Mouse (Mus musculus): ENCODE results near the gene Smtn. TPM values are rescaled to one million over a fixed set of nuclear protein-coding genes. Genes with fewer than 3 reads are reported as not detected.

Smtn gene
- 17.0 and 18.6 TPM in 2 replicates for polyA plus RNA-seq (2015; fragmentation: Nextera tagmentation; extraction: Ambion mirVana)

DNA sequence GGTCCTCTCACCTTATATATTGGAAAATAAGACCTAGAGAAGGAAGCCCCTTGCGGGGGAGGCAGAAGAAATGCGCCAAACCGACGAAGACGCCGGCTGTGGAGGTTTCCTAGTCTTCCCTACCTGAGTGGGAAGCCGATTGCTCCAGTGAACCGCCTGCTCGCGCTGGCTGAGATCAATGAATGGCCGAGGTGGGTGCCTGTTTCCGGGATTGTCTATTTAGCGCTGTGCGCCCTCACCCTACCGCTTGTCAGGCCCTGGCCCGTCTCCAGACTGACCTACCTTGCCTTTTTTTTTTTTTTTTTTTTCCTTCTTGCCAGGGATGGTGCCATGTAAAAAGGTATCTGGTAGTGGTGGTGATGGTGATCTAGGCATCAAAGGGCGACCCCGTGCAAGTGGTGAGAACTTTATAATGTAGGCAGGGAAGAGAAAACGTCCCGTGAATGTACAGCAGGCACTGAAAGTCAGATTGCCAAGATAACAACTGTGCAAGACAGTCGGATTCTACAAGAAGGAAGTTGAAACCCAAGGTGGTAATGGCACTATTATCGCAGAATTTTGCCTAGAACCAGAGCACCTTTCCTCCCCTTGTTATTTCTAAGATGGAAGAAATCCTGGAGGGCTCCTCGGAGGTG, at the start of gene Smtn:
Smtn (minus strand) TSS at position 162 of the 635 bp plus-strand sequence.

DNA sequence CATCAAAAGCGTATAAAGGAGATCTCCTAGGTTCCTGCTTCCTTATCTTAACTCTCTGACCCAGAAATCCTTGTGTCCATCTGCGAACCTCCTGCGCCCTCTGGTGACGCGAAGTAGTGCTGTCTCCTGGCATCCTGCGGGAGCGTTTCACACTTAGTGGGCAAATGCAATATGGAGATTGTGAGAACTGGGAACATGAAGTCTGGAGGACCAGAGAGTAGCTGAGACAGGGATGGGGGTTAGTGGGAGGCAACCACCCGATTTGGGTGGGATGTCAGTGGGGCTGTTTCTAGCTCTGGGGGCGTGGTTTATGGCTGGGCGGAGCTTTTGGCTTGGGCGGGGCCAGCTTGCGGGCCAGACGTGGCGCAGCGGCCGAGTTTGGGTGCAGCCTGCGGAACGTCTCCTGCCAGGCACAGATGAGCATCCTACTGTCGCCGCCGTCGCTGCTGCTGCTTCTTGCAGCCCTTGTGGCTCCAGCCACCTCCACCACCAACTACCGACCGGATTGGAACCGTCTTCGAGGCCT, 25.8 kb downstream of the Smtn start, which contains the start of gene Selenom:
Selenom (plus strand) TSS at position 156 of the 526 bp plus-strand sequence.

DNA sequence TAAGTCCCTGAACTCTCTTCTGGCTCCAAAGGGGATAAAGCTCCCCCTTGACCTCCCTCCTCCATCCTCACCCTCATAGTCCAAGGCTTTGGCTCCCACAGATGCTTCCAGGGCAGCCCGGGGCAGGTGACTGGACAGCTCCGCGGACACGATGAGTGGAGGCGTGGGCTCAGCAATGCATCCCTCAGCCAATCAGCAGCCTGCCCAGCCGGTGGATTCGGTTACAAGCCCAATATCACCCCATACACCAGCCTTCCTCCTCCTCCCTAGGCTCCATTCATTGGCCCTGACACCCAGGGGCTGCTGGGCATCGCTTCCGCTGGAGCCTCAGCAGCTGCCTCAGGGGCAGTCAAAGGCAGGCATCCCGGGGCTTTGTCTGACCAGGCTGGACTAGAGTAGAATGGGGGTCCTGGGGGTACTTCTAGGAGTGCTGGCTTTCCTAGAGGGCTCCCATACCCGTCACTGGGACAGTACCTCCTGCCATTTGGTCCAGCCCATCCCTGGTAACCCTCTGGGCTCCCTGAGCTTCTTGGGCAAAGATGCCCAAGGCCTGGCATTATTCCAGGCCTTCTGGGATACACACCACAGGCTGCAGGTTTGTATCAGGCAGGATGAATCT, 52.4 kb downstream of the Smtn start, which contains the start of gene Pla2g3:
Pla2g3 (plus strand) TSS at position 333 of the 619 bp plus-strand sequence.

Other genes starting within 250 kb of the Smtn start
- gene Pik3ip1, start 210.2 kb downstream of the Smtn start, polyA plus RNA-seq (2015; fragmentation: Nextera tagmentation; extraction: Ambion mirVana) = 8.5 and 9.0 TPM in 2 replicates
- gene Limk2, start 131.4 kb downstream of the Smtn start, polyA plus RNA-seq (2015; fragmentation: Nextera tagmentation; extraction: Ambion mirVana) = 23.6 and 26.8 TPM in 2 replicates
- 6.1 and 9.4 TPM in 2 replicates for gene Rnf185, start 88.2 kb downstream of the Smtn start, polyA plus RNA-seq (2015; fragmentation: Nextera tagmentation; extraction: Ambion mirVana)
- gene Pla2g3, start 52.3 kb downstream of the Smtn start, polyA plus RNA-seq (2015; fragmentation: Nextera tagmentation; extraction: Ambion mirVana) = 0.22 TPM in 2 replicates
- gene Inpp5j, start 35.8 kb downstream of the Smtn start, polyA plus RNA-seq (2015; fragmentation: Nextera tagmentation; extraction: Ambion mirVana) = 1.5 and 2.2 TPM in 2 replicates
- 40.3 and 50.7 TPM in 2 replicates for gene Selenom, start 25.9 kb downstream of the Smtn start, polyA plus RNA-seq (2015; fragmentation: Nextera tagmentation; extraction: Ambion mirVana)
- gene Morc2a, start 108.6 kb upstream of the Smtn start, polyA plus RNA-seq (2015; fragmentation: Nextera tagmentation; extraction: Ambion mirVana) = 8.2 and 8.3 TPM in 2 replicates

Data from spleen, postnatal 0 days (tissue).